Mouse (Mus musculus): ENCODE results near the gene Kcnh4. TPM values are rescaled to one million over a fixed set of nuclear protein-coding genes. Genes with fewer than 3 reads are reported as not detected.

Kcnh4 gene
- polyA plus RNA-seq, 1 experiment from 2014 or later = not detected

- Histone ChIP-seq H3K36me3 (ENCODE audit: control insufficient read depth, insufficient read depth) (no peaks in the 10 kb centered on the region), H3K4me3 (ENCODE audit: low read length) (no peak overlapping the region), H3K9ac (ENCODE audit: low read length) (no peak overlapping the region), H3K27me3 (ENCODE audit: control insufficient read depth, insufficient read depth, low read length) (peaks cover 46% of the 10 kb centered on the region), H3K27ac (ENCODE audit: low read length) (no peak overlapping the region), H3K4me2 (ENCODE audit: low read depth, low read length) (no peak overlapping the region), H3K9me3 (replicated peaks; ENCODE audit: control insufficient read depth, low read length) (no peaks in the 10 kb centered on the region), H3K4me1 (ENCODE audit: control insufficient read depth, insufficient read depth, low read length) (peaks cover 10% of the 10 kb centered on the region; the same call in 1 of the 2 replicates)
- ATAC-seq (replicated peaks; ENCODE audit: extremely low read depth, insufficient read depth, low FRiP score) = no peak
- 81% methylated on average over 12 of the region's 12 CpGs for WGBS
These were observed 2.2 kb downstream of the Kcnh4 start for GRCm38 (mm10) chr11:100757566-100757965.

- Histone ChIP-seq H3K9me3 (replicated peaks; ENCODE audit: control insufficient read depth, low read length) (no peaks in the 10 kb centered on the region), H3K4me3 (ENCODE audit: low read length) (no peak overlapping the region), H3K27me3 (ENCODE audit: control insufficient read depth, insufficient read depth, low read length) (peaks cover 43% of the 10 kb centered on the region), H3K9ac (ENCODE audit: low read length) (no peak overlapping the region), H3K4me1 (ENCODE audit: control insufficient read depth, insufficient read depth, low read length) (peaks cover 7% of the 10 kb centered on the region; the same call in 1 of the 2 replicates), H3K36me3 (ENCODE audit: control insufficient read depth, insufficient read depth) (no peaks in the 10 kb centered on the region), H3K27ac (ENCODE audit: low read length) (no peak overlapping the region), H3K4me2 (ENCODE audit: low read depth, low read length) (no peak overlapping the region)
- no peak for ATAC-seq (replicated peaks; ENCODE audit: extremely low read depth, insufficient read depth, low FRiP score)
- 56% methylated on average over 6 of the region's 6 CpGs for WGBS
These were observed 3.3 kb downstream of the Kcnh4 start for GRCm38 (mm10) chr11:100756476-100756875.

DNA sequence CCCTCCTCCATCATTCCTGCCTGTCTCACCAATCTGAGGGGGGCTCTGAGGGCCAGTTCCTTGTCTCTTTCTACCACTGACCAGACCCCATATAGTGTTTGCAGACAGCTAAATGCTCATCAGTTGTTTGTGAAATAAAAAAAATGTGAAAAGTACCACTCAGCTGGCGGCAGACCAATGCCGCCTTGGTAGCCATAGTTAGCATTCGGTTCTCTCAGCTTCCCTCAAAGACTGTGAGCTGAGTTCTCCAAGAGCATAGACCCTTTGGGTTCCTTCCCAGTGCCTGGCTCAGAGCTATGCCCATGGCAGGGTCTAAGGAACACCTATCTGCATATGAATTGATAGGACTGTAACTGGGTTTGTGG is 5.1 kb downstream of the Kcnh4 start:
- Histone ChIP-seq H3K36me3 (ENCODE audit: control insufficient read depth, insufficient read depth) (no peaks in the 10 kb centered on the region), H3K9me3 (replicated peaks; ENCODE audit: control insufficient read depth, low read length) (no peaks in the 10 kb centered on the region), H3K27ac (ENCODE audit: low read length) (no peak overlapping the region), H3K4me1 (ENCODE audit: control insufficient read depth, insufficient read depth, low read length) (peaks cover 5% of the 10 kb centered on the region; the same call in 1 of the 2 replicates), H3K4me2 (ENCODE audit: low read depth, low read length) (no peak overlapping the region), H3K27me3 (ENCODE audit: control insufficient read depth, insufficient read depth, low read length) (peaks cover 35% of the 10 kb centered on the region), H3K4me3 (ENCODE audit: low read length) (no peak overlapping the region), H3K9ac (ENCODE audit: low read length) (no peak overlapping the region)
- WGBS = 87% methylated on average over 3 of the region's 3 CpGs
- no peak for ATAC-seq (replicated peaks; ENCODE audit: extremely low read depth, insufficient read depth, low FRiP score)

DNA sequence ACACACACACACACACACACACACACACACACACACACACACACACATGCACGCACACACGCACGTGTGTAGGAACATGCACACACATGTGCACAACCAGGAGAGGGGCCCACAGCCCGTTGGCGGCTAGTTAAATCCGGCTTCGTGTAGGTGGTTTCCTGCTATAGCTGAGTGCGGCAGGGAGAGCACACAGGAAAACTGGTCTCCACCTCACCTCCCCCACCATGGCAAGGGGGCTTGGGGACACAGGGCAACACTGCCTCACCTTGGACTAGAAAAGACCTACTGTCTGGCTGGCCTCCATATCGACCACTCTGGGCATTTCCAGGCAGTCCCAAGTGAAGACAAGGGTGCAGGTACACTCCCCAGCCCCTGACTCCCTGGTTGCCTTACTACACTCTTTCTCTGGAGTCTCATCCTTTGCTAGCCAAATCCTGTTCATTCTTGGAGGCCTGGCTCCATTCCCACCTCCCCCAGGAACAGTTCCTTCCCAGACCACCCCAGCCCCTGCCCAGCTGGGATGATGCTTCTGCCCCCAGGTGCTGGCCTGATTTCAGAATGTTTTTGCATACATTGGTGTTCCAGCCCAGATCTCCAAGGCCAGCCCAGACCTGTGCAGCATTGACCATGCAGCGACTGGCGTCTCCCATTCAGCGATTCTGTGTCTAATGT is 5.6 kb downstream of the Kcnh4 start:
- H3K27ac ChIP-seq (ENCODE audit: low read length) = no peak overlapping the region
- no peaks in the 10 kb centered on the region for H3K36me3 ChIP-seq (ENCODE audit: control insufficient read depth, insufficient read depth)
- no peak for ATAC-seq (replicated peaks; ENCODE audit: extremely low read depth, insufficient read depth, low FRiP score)
- no peaks in the 10 kb centered on the region for H3K9me3 ChIP-seq (replicated peaks; ENCODE audit: control insufficient read depth, low read length)
- H3K4me2 ChIP-seq (ENCODE audit: low read depth, low read length) = no peak overlapping the region
- H3K27me3 ChIP-seq (ENCODE audit: control insufficient read depth, insufficient read depth, low read length) = peaks cover 33% of the 10 kb centered on the region
- H3K4me1 ChIP-seq (ENCODE audit: control insufficient read depth, insufficient read depth, low read length) = 0 out of 2 replicates have a peak, but pooled peaks cover under 1% of the 10 kb centered on the region
- no peak overlapping the region for H3K9ac ChIP-seq (ENCODE audit: low read length)
- WGBS = 73% methylated on average over 12 of the region's 12 CpGs
- H3K4me3 ChIP-seq (ENCODE audit: low read length) = no peak overlapping the region

GRCm38 (mm10) chr11:100752294-100752693 is 7.4 kb downstream of the Kcnh4 start:
- Histone ChIP-seq H3K36me3 (ENCODE audit: control insufficient read depth, insufficient read depth) (no peaks in the 10 kb centered on the region), H3K27ac (ENCODE audit: low read length) (no peak overlapping the region), H3K4me2 (ENCODE audit: low read depth, low read length) (no peak overlapping the region), H3K27me3 (ENCODE audit: control insufficient read depth, insufficient read depth, low read length) (peaks cover 33% of the 10 kb centered on the region), H3K9ac (ENCODE audit: low read length) (no peak overlapping the region), H3K4me1 (ENCODE audit: control insufficient read depth, insufficient read depth, low read length) (no peaks in the 10 kb centered on the region), H3K9me3 (replicated peaks; ENCODE audit: control insufficient read depth, low read length) (no peaks in the 10 kb centered on the region), H3K4me3 (ENCODE audit: low read length) (no peak overlapping the region)
- no peak for ATAC-seq (replicated peaks; ENCODE audit: extremely low read depth, insufficient read depth, low FRiP score)
- WGBS = 26% methylated on average over 10 of the region's 10 CpGs

- Histone ChIP-seq H3K36me3 (ENCODE audit: control insufficient read depth, insufficient read depth) (no peaks in the 10 kb centered on the region), H3K9me3 (replicated peaks; ENCODE audit: control insufficient read depth, low read length) (no peaks in the 10 kb centered on the region), H3K4me3 (ENCODE audit: low read length) (no peak overlapping the region), H3K9ac (ENCODE audit: low read length) (no peak overlapping the region), H3K27ac (ENCODE audit: low read length) (no peak overlapping the region), H3K27me3 (ENCODE audit: control insufficient read depth, insufficient read depth, low read length) (peaks cover 27% of the 10 kb centered on the region), H3K4me1 (ENCODE audit: control insufficient read depth, insufficient read depth, low read length) (no peaks in the 10 kb centered on the region), H3K4me2 (ENCODE audit: low read depth, low read length) (no peak overlapping the region)
- no peak for ATAC-seq (replicated peaks; ENCODE audit: extremely low read depth, insufficient read depth, low FRiP score)
- WGBS = 80% methylated on average over 16 of the region's 16 CpGs
These were observed 9.6 kb downstream of the Kcnh4 start for GRCm38 (mm10) chr11:100750127-100750526.

GRCm38 (mm10) chr11:100749469-100749868 is 10.3 kb downstream of the Kcnh4 start:
- WGBS = 30% methylated on average over 25 of the region's 25 CpGs
- Histone ChIP-seq H3K4me1 (ENCODE audit: control insufficient read depth, insufficient read depth, low read length) (no peaks in the 10 kb centered on the region), H3K9me3 (replicated peaks; ENCODE audit: control insufficient read depth, low read length) (no peaks in the 10 kb centered on the region), H3K27ac (ENCODE audit: low read length) (no peak overlapping the region), H3K9ac (ENCODE audit: low read length) (no peak overlapping the region), H3K27me3 (ENCODE audit: control insufficient read depth, insufficient read depth, low read length) (peaks cover 26% of the 10 kb centered on the region), H3K4me3 (ENCODE audit: low read length) (no peak overlapping the region), H3K4me2 (ENCODE audit: low read depth, low read length) (no peak overlapping the region), H3K36me3 (ENCODE audit: control insufficient read depth, insufficient read depth) (no peaks in the 10 kb centered on the region)
- ATAC-seq (replicated peaks; ENCODE audit: extremely low read depth, insufficient read depth, low FRiP score) = no peak

DNA sequence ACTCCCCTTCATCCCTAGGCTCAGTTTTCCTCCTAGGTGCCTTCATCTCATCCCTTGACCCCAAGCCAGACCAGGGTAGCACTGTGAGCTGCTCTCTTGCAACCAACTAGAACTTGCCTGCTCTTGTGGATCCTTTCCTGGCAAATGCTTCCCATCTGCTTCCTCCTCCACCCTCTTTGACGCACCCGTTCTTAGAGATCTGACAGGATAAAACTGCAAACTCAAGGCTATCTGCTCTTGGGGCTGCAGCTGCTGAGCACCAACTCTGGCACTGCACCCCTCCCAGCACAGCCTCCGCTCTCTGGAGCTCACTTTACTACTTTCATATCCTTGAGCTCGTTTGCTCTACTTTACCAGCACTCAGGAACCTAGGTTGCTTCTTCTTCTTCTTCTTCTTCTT is 11.1 kb downstream of the Kcnh4 start:
- peaks cover 26% of the 10 kb centered on the region for H3K27me3 ChIP-seq (ENCODE audit: control insufficient read depth, insufficient read depth, low read length)
- H3K9me3 ChIP-seq (replicated peaks; ENCODE audit: control insufficient read depth, low read length) = no peaks in the 10 kb centered on the region
- H3K4me3 ChIP-seq (ENCODE audit: low read length) = no peak overlapping the region
- no peak overlapping the region for H3K9ac ChIP-seq (ENCODE audit: low read length)
- no peak overlapping the region for H3K27ac ChIP-seq (ENCODE audit: low read length)
- no peak overlapping the region for H3K4me2 ChIP-seq (ENCODE audit: low read depth, low read length)
- no peak for ATAC-seq (replicated peaks; ENCODE audit: extremely low read depth, insufficient read depth, low FRiP score)
- no peaks in the 10 kb centered on the region for H3K4me1 ChIP-seq (ENCODE audit: control insufficient read depth, insufficient read depth, low read length)
- WGBS = 57% methylated on average over 4 of the region's 4 CpGs
- H3K36me3 ChIP-seq (ENCODE audit: control insufficient read depth, insufficient read depth) = no peaks in the 10 kb centered on the region

DNA sequence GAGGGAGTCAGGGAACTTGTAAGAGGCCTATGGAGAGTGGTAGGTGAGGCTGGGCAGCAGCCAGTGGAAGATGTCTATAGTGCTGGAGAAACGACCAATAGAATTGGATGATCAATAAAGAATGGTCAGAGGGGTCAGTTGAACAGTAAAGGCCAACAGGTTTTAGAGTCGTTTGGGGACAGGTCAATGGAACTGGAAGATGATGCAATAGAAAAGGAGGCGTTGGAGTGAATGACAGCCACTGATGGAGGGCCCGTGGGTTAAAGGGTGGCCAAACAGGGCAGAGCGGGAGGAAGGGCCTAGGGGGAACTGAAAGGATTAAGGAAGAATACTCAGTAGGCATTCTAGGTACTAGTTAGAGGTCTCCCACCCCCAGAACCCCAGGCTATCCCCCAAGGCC is 12.6 kb downstream of the Kcnh4 start:
- no peak overlapping the region for H3K27ac ChIP-seq (ENCODE audit: low read length)
- no peak overlapping the region for H3K9ac ChIP-seq (ENCODE audit: low read length)
- no peak for ATAC-seq (replicated peaks; ENCODE audit: extremely low read depth, insufficient read depth, low FRiP score)
- H3K9me3 ChIP-seq (replicated peaks; ENCODE audit: control insufficient read depth, low read length) = no peaks in the 10 kb centered on the region
- H3K27me3 ChIP-seq (ENCODE audit: control insufficient read depth, insufficient read depth, low read length) = peaks cover 21% of the 10 kb centered on the region
- no peak overlapping the region for H3K4me3 ChIP-seq (ENCODE audit: low read length)
- no peaks in the 10 kb centered on the region for H3K36me3 ChIP-seq (ENCODE audit: control insufficient read depth, insufficient read depth)
- H3K4me2 ChIP-seq (ENCODE audit: low read depth, low read length) = no peak overlapping the region
- no peaks in the 10 kb centered on the region for H3K4me1 ChIP-seq (ENCODE audit: control insufficient read depth, insufficient read depth, low read length)
- WGBS = 65% methylated on average over 5 of the region's 5 CpGs

Data from heart, embryonic 16.5 days (tissue).